Mouse (Mus musculus) limb, embryonic 14.5 days (tissue): ENCODE measurements around the gene Dennd6b. TPM values are rescaled to one million over a fixed set of nuclear protein-coding genes. Genes with fewer than 3 reads are reported as not detected.

Source experiments
- ATAC-seq: fragments of 200-750 bp; cut with Nextera tagmentation; 2 replicates; pipeline ENCODE4 v1.8.0; 2017; ENCODE audit warnings: low read depth, moderate number of reproducible peaks, moderate TSS enrichment; ENCODE audit not compliant: low FRiP score
- DNase-seq: peaks from one replicate; pipeline ENCODE4 v3.0.0-alpha.2; 2015; ENCODE audit warnings: low spot score
- H3K27ac ChIP-seq: fragments of 300-500 bp; sonication (generic); replicated peaks from 2 replicates; pipeline ENCODE4 v1.5.1; 2014; ENCODE audit warnings: low read depth, mild to moderate bottlenecking, low read length, moderate library complexity, mixed read lengths
- H3K27me3 ChIP-seq: fragments of 300-500 bp; sonication (generic); 2 replicates; pipeline ENCODE4 v1.6.1; 2014; ENCODE audit warnings: low read length, mixed read lengths; ENCODE audit not compliant: control insufficient read depth, insufficient read depth
- H3K36me3 ChIP-seq: fragments of 300-500 bp; sonication (generic); 2 replicates; pipeline ENCODE4 v1.6.1; 2014; ENCODE audit warnings: mild to moderate bottlenecking, low read length, moderate library complexity, mixed read lengths; ENCODE audit not compliant: control insufficient read depth, insufficient read depth
- H3K4me1 ChIP-seq: fragments of 300-500 bp; sonication (generic); 2 replicates; pipeline ENCODE4 v1.6.1; 2014; ENCODE audit warnings: antibody characterized with exemption, low read length, mixed read lengths; ENCODE audit not compliant: control insufficient read depth, insufficient read depth
- H3K4me2 ChIP-seq: fragments of 300-500 bp; sonication (generic); replicated peaks from 2 replicates; pipeline ENCODE4 v1.6.1; 2014; ENCODE audit warnings: low read depth, mild to moderate bottlenecking, low read length, moderate library complexity; ENCODE audit not compliant: severe bottlenecking
- H3K4me3 ChIP-seq: fragments of 300-500 bp; sonication (generic); replicated peaks from 2 replicates; pipeline ENCODE4 v1.5.1; 2014; ENCODE audit warnings: low read length
- H3K9ac ChIP-seq: fragments of 300-500 bp; sonication (generic); 2 replicates; pipeline ENCODE4 v1.6.1; 2014; ENCODE audit warnings: mild to moderate bottlenecking, low read depth, low read length, moderate library complexity; ENCODE audit not compliant: severe bottlenecking
- H3K9me3 ChIP-seq: fragments of 300-500 bp; sonication (generic); 2 replicates; pipeline ENCODE4 v1.6.1; 2016; ENCODE audit warnings: low read length; ENCODE audit not compliant: control insufficient read depth
- POLR2A ChIP-seq: fragments of 200-500 bp; IDR thresholded peaks from 2 replicates; pipeline ENCODE4 v1.8.0; 2012; ENCODE audit warnings: inconsistent platforms, mild to moderate bottlenecking, moderate library complexity, borderline replicate concordance; ENCODE audit not compliant: insufficient read depth, insufficient read length; ENCODE audit errors: extremely low read depth
- WGBS: fragments of 180-500 bp; shearing (Covaris S2); extraction: QIAGEN DNeasy Blood & Tissue Kit; methylation state at CpG from one replicate; pipeline ENCODE4 v1.1.7; 2014; 5-methylcytosine and 5-hydroxymethylcytosine counted together
- polyA plus RNA-seq, 2 experiments: library from polyadenylated mRNA; depleted of rRNA in 1 of 2; stranded (reverse) in 1 of 2; unstranded in 1 of 2; fragments of >200 nt; fragmentation: Nextera tagmentation in 1 of 2; extraction: Ambion mirVana in 1 of 2; gene quantifications; 2 replicates each; pipeline versions ENCODE4 v1.2.1 to v1.2.3; 2012 to 2014

Dennd6b gene
- polyA plus RNA-seq, 2 experiments: 12.7 to 39.2 TPM

DNA sequence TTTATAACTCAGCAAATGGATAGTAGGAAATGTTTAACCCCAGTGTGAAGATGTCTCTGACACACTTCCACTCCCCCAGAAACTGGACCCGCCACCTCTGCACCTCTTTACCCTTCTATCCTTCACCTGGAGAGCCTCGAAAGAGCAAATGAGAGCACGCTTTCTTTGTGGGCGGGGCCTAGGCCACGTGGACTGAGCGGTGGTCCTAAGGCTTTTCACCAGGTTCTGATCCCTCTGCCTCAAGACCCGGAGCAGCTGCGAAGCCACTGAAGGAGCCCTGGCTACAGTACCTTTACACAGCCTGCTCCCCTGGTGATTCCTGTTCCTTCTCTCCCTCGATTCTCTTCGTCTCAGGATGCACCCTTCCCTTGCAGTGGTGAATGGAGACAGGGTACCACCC, 48.8 kb downstream of the Dennd6b start:
- Histone ChIP-seq H3K4me2 (peak overlapping the region; percentile 57; the same call in 1 of the 2 replicates), H3K4me1 (peaks cover 24% of the 10 kb centered on the region), H3K4me3 (no peak overlapping the region), H3K27me3 (peaks cover 26% of the 10 kb centered on the region), H3K9ac (no peak overlapping the region), H3K36me3 (no peaks in the 10 kb centered on the region), H3K27ac (no peak overlapping the region), H3K9me3 (no peaks in the 10 kb centered on the region)
- WGBS: 22% methylated on average over 10 of the region's 10 CpGs
- DNase-seq (no peak), ATAC-seq (no peak)
- TF ChIP-seq POLR2A: no peak

DNA sequence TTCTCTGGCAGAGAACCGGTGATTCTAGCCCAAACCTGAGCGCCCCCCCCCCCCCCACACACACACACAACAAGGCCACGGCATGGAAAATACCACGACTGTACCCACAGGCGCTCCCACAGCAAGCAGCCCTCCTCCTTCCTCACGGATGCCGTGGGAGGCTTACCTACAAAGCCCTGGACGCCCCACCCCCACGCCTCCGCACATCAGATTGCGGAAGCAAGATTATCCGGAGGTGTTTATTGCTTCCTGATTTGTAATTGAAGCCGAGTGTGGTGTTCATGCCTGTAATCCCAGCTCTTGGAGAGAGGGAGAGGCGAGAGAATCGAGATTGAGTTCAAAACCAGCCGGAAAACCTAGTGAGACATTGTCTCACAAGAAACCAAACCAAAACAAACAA, 49.3 kb downstream of the Dennd6b start:
- peaks cover 24% of the 10 kb centered on the region for H3K4me1 ChIP-seq
- H3K9me3 ChIP-seq: no peaks in the 10 kb centered on the region
- H3K27me3 ChIP-seq: peaks cover 26% of the 10 kb centered on the region
- no peak for DNase-seq
- TF ChIP-seq POLR2A: no peak
- WGBS: under 1% methylated on average over 15 of the region's 16 CpGs
- ATAC-seq: no peak
- no peak overlapping the region for H3K27ac ChIP-seq
- H3K4me2 ChIP-seq: peak overlapping the region; percentile 57
- 0 out of 2 replicates have a peak overlapping the region, but pooled peaks have one; percentile 22 for H3K9ac ChIP-seq
- no peaks in the 10 kb centered on the region for H3K36me3 ChIP-seq
- H3K4me3 ChIP-seq: peak overlapping the region; percentile 30

DNA sequence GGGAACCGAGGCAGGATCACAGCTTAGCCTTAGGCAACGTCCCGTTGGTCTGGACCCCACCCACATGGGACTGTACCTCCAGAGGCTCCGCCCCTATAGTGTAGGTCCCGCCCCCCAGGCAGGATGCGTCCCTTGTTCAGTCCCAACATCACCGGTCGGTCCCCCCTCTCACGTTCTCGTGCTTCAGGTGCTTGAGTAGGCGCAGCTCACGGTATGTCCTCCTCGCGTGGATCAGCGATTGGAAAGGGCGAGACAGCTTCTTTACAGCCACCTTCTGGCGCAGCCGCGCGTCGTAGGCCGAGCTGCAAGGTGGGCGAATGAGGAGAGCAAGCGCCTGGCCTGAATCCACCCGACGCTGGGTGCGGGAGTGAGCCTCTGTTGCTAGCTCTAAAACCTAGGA, 49.8 kb downstream of the Dennd6b start:
- Histone ChIP-seq H3K4me2 (peak overlapping the region; percentile 57), H3K9ac (peak overlapping the region; percentile 22; the same call in 1 of the 2 replicates), H3K27ac (no peak overlapping the region), H3K36me3 (no peaks in the 10 kb centered on the region), H3K27me3 (peaks cover 28% of the 10 kb centered on the region), H3K4me3 (peak overlapping the region; percentile 30), H3K4me1 (peaks cover 24% of the 10 kb centered on the region), H3K9me3 (no peaks in the 10 kb centered on the region)
- no peak for TF ChIP-seq POLR2A
- ATAC-seq: no peak
- WGBS: 0% methylated on average over 26 of the region's 27 CpGs
- DNase-seq: no peak

DNA sequence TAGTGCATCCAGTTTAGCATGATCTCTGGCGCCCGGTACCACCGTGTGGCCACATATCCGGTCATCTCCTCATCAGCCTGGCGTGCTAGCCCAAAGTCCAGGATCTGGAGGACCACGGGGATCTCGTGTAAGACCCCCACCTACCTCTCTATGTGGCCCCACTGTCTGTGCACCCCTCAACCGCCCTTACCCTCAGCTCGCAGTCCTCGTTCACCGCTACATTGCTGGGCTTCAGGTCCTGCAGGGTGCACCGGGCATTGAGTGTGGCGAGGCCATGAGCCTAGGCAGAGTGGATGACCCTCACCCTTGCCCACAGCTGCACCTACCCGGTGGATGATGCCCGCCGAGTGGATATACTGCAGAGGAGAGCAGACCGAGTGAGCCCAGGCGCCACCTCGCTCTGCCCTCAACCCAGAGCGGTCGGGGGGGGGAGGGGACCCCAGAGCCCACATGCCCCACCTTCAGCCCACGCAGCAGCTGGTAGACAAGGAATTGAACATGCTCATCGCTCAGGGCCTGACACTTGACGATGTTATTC, 50.4 kb downstream of the Dennd6b start:
- no peak for TF ChIP-seq POLR2A
- no peaks in the 10 kb centered on the region for H3K36me3 ChIP-seq
- H3K4me2 ChIP-seq: peak overlapping the region; percentile 57; the same call in 1 of the 2 replicates
- H3K27ac ChIP-seq: no peak overlapping the region
- DNase-seq: no peak
- H3K27me3 ChIP-seq: peaks cover 34% of the 10 kb centered on the region
- H3K4me3 ChIP-seq: no peak overlapping the region; the same call in 1 of the 2 replicates
- ATAC-seq: no peak
- 74% methylated on average over 24 of the region's 24 CpGs for WGBS
- peaks cover 26% of the 10 kb centered on the region for H3K4me1 ChIP-seq
- H3K9ac ChIP-seq: no peak overlapping the region
- H3K9me3 ChIP-seq: no peaks in the 10 kb centered on the region

DNA sequence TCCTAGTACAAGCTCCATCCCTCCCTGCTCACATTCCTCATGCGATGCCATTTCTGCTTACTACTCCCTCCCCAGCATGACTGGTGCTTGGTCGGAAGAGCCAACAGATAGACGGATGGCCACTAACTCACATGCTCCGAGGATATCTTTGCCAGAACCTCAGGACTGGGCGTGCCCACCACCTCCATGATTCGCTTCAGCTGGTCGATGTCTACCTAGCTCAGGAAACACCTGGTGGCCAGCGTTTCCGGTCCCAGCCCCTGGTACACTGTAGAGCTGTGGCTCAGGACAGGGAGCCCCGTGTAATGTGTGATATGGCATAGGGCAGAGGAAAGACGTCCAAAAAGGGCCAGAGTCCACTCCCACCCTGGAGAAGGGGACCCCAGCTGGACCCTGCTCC, 51.3 kb downstream of the Dennd6b start:
- H3K9ac ChIP-seq: no peak overlapping the region
- no peak overlapping the region for H3K4me3 ChIP-seq
- H3K36me3 ChIP-seq: no peaks in the 10 kb centered on the region
- WGBS: 86% methylated on average over 11 of the region's 11 CpGs
- no peak overlapping the region for H3K27ac ChIP-seq
- no peak for TF ChIP-seq POLR2A
- peaks cover 33% of the 10 kb centered on the region for H3K4me1 ChIP-seq
- no peak overlapping the region for H3K4me2 ChIP-seq
- no peaks in the 10 kb centered on the region for H3K9me3 ChIP-seq
- peaks cover 42% of the 10 kb centered on the region for H3K27me3 ChIP-seq
- DNase-seq (no peak), ATAC-seq (no peak)
